Comparison of ENCODE assay signal across 17 mouse cellular contexts in the genomic region with DNA sequence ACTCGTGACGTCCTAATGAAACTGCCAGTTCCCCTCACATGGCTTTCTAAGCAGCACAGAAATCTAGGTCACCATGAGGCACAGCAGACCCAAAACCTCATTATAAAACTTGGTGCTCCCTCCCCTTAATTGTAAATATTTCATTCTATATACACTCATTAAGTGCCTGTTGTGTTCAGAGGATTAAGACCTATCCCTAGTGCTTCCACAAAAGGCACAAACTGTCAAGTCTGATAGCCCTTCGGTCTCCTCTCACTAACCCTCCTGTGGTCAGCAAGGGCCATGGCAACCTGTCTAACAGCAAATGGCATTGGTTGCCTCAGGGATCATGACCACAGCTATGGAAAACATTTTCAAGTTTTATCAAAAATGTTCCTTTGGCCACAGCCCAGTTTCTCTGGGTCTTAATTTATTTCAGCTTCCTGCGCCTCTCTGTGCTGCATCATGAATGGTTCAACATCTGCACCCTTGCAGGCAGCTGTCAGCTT. TPM values are rescaled to one million over a fixed set of nuclear protein-coding genes. Genes with fewer than 3 reads are reported as not detected.
DNase-seq lines count a peak whose midpoint lies in the region; ATAC-seq and TF ChIP-seq lines count a peak whose summit lies in the region.
"Had no signal": no experiment of that assay in that cellular context is flagged by ENCODE, and none has a peak within 500 bp of the region (broad histone marks: within the 10 kb centered on the region; RNA-seq: fewer than 3 reads in every experiment).

No protein-coding gene starts in this region.

- intact Hi-C loops in heart, postnatal 10 days (cut with DNase I): no loop called here

- peaks cover 2% of the 10 kb centered on the region; the same call in 1 of the 2 replicates for H3K4me1 ChIP-seq in midbrain, postnatal 0 days (ENCODE audit: insufficient read depth, low read length)
- peaks cover 33% of the 10 kb centered on the region for H3K4me1 ChIP-seq in midbrain, embryonic 10.5 days
- no peaks in the 10 kb centered on the region for H3K4me1 ChIP-seq in forebrain, embryonic 13.5 days
- H3K4me1 ChIP-seq: heart, embryonic 15.5 days; limb, embryonic 12.5 days had no signal

- no peak overlapping the region for H3K4me3 ChIP-seq in midbrain, postnatal 0 days (ENCODE audit: low read depth, low read length)
- no peak overlapping the region for H3K4me3 ChIP-seq in midbrain, embryonic 10.5 days
- no peak overlapping the region for H3K4me3 ChIP-seq in forebrain, embryonic 13.5 days
- H3K4me3 ChIP-seq: forebrain, embryonic 12.5 days; heart, embryonic 15.5 days; limb, embryonic 12.5 days had no signal

- no peak overlapping the region for H3K9ac ChIP-seq in midbrain, postnatal 0 days (replicated peaks; ENCODE audit: low read length, poor library complexity, severe bottlenecking)
- no peak overlapping the region for H3K9ac ChIP-seq in forebrain, embryonic 13.5 days
- H3K9ac ChIP-seq: forebrain, embryonic 12.5 days; heart, embryonic 15.5 days; limb, embryonic 12.5 days had no signal

- peak; percentile 19 to 21 for DNase-seq in heart, postnatal 10 days
- DNase-seq in heart, adult 8-10 months (ENCODE audit: low spot score): no peak
- DNase-seq in midbrain, postnatal 0 days (ENCODE audit: low spot score): no peak
- DNase-seq in midbrain, embryonic 10.5 days (ENCODE audit: low spot score): no peak
- DNase-seq in kidney, postnatal 10 days: peak; percentile 56
- no peak for DNase-seq in urinary bladder, postnatal 4 days (ENCODE audit: low spot score in 2 of 2)
- DNase-seq: cerebellum, adult 18-20 months; gastrocnemius, postnatal 10 days; layer of hippocampus, postnatal 36 days had no signal

- no peak overlapping the region for H3K4me2 ChIP-seq in midbrain, postnatal 0 days (ENCODE audit: low read depth, low read length, poor library complexity, severe bottlenecking)
- no peak overlapping the region for H3K4me2 ChIP-seq in forebrain, embryonic 13.5 days
- H3K4me2 ChIP-seq: forebrain, embryonic 12.5 days; heart, embryonic 15.5 days; limb, embryonic 12.5 days had no signal

- WGBS in midbrain, postnatal 0 days: 37% methylated on average over 4 of the region's 4 CpGs
- WGBS in midbrain, embryonic 10.5 days: 64% methylated on average over 4 of the region's 4 CpGs
- 41% methylated on average over 4 of the region's 4 CpGs for WGBS in forebrain, embryonic 13.5 days

- H3K27ac ChIP-seq in midbrain, postnatal 0 days (ENCODE audit: low read depth, low read length): no peak overlapping the region
- no peak overlapping the region for H3K27ac ChIP-seq in midbrain, embryonic 10.5 days (replicated peaks)
- no peak overlapping the region for H3K27ac ChIP-seq in forebrain, embryonic 13.5 days
- H3K27ac ChIP-seq: forebrain, embryonic 12.5 days; heart, embryonic 15.5 days; limb, embryonic 12.5 days had no signal

- no peaks in the 10 kb centered on the region for H3K9me3 ChIP-seq in midbrain, postnatal 0 days (ENCODE audit: low read length)
- no peaks in the 10 kb centered on the region for H3K9me3 ChIP-seq in midbrain, embryonic 10.5 days (replicated peaks)
- H3K9me3 ChIP-seq in forebrain, embryonic 13.5 days (replicated peaks): no peaks in the 10 kb centered on the region
- H3K9me3 ChIP-seq: forebrain, embryonic 12.5 days; G1E; heart, embryonic 15.5 days; limb, embryonic 12.5 days; megakaryocyte, embryonic 14.5 days had no signal

- ATAC-seq in midbrain, postnatal 0 days (ENCODE audit: low FRiP score): peak; percentile 31; the same call in 1 of the 2 replicates
- ATAC-seq in erythroid progenitor cell, adult 5-6 weeks (replicated peaks; ENCODE audit: low FRiP score, poor library complexity, severe bottlenecking): no peak
- ATAC-seq in forebrain, embryonic 13.5 days: no peak
- ATAC-seq: intestine, postnatal 0 days had no signal

- no peaks in the 10 kb centered on the region for H3K27me3 ChIP-seq in midbrain, postnatal 0 days (ENCODE audit: insufficient read depth, low read length)
- H3K27me3 ChIP-seq in midbrain, embryonic 10.5 days (ENCODE audit: low read depth, poor library complexity, severe bottlenecking): no peaks in the 10 kb centered on the region
- H3K27me3 ChIP-seq in forebrain, embryonic 13.5 days: no peaks in the 10 kb centered on the region
- H3K27me3 ChIP-seq: heart, embryonic 15.5 days; limb, embryonic 12.5 days had no signal

- no peaks in the 10 kb centered on the region for H3K36me3 ChIP-seq in midbrain, postnatal 0 days (ENCODE audit: insufficient read depth, low read length)
- H3K36me3 ChIP-seq in midbrain, embryonic 10.5 days: no peaks in the 10 kb centered on the region
- H3K36me3 ChIP-seq in forebrain, embryonic 13.5 days (ENCODE audit: poor library complexity, severe bottlenecking): no peaks in the 10 kb centered on the region
- H3K36me3 ChIP-seq: forebrain, embryonic 12.5 days; G1E; heart, embryonic 15.5 days; limb, embryonic 12.5 days had no signal

- TF ChIP-seq CTCF in midbrain, postnatal 0 days (IDR thresholded peaks at IDR 0.05): no peak; the same call in 1 of the 2 replicates

RNA-seq across cellular contexts. Expression of a gene that starts 19.3 kb away (rescaled TPM):
- total RNA-seq in heart, postnatal 10 days (2021): under 1 TPM; 0.20 to 0.31 TPM
- under 1 TPM in 2 of 4 experiments, not detected in 2; 0.08 to 0.11 TPM for total RNA-seq in heart, adult 8-10 months (2022)
- 13.1 and 15.1 TPM in 2 replicates for total RNA-seq in midbrain, postnatal 0 days (2014; rRNA removed)
- 9.0 and 9.3 TPM in 2 replicates for polyA plus RNA-seq in midbrain, postnatal 0 days (2015; fragmentation: Nextera tagmentation; extraction: Ambion mirVana)
- 0.16 and 0.32 TPM in 2 replicates for polyA plus RNA-seq in midbrain, embryonic 10.5 days (2016; fragmentation: Nextera tagmentation; extraction: Ambion mirVana)
- total RNA-seq in erythroid progenitor cell, adult 5-6 weeks (2015; ENCODE audit: low replicate concordance): 1.4 and 3.4 TPM in 2 replicates
- total RNA-seq in erythroid progenitor cell, adult 5-6 weeks (2017; ENCODE audit: low replicate concordance): not detected in 2 replicates
- polyA plus RNA-seq in forebrain, embryonic 13.5 days (2015; fragmentation: Nextera tagmentation; extraction: Ambion mirVana): 1.6 and 1.8 TPM in 2 replicates
- polyA plus RNA-seq: G1E had no signal

RNA-seq across cellular contexts. Expression of a gene that starts 34.5 kb away (rescaled TPM):
- 10 to 100 TPM; 11.5 to 12.9 TPM for total RNA-seq in heart, postnatal 10 days (2021)
- total RNA-seq in heart, adult 8-10 months (2022): 1 to 10 TPM; 4.7 to 6.0 (median 5.6) TPM
- 17.2 TPM in 2 replicates for total RNA-seq in midbrain, postnatal 0 days (2014; rRNA removed)
- 7.6 and 8.5 TPM in 2 replicates for polyA plus RNA-seq in midbrain, postnatal 0 days (2015; fragmentation: Nextera tagmentation; extraction: Ambion mirVana)
- polyA plus RNA-seq in midbrain, embryonic 10.5 days (2016; fragmentation: Nextera tagmentation; extraction: Ambion mirVana): 10.6 and 10.7 TPM in 2 replicates
- 3.2 and 3.4 TPM in 2 replicates for total RNA-seq in erythroid progenitor cell, adult 5-6 weeks (2015; ENCODE audit: low replicate concordance)
- 4.6 and 12.7 TPM in 2 replicates for total RNA-seq in erythroid progenitor cell, adult 5-6 weeks (2017; ENCODE audit: low replicate concordance)
- 8.3 and 8.8 TPM in 2 replicates for polyA plus RNA-seq in forebrain, embryonic 13.5 days (2015; fragmentation: Nextera tagmentation; extraction: Ambion mirVana)

Comparison
In these comparisons a context has a peak if more than half of its experiments do, and no peak if none do; other contexts are left out.
1. DNase-seq: peak in heart, postnatal 10 days (2 of 2) and kidney, postnatal 10 days (single experiment); none in heart, adult 8-10 months (single experiment), midbrain, postnatal 0 days (single experiment), midbrain, embryonic 10.5 days (single experiment) and urinary bladder, postnatal 4 days (0 of 2).